ENCODE assay signal across 25 mouse cellular contexts in the genomic region with DNA sequence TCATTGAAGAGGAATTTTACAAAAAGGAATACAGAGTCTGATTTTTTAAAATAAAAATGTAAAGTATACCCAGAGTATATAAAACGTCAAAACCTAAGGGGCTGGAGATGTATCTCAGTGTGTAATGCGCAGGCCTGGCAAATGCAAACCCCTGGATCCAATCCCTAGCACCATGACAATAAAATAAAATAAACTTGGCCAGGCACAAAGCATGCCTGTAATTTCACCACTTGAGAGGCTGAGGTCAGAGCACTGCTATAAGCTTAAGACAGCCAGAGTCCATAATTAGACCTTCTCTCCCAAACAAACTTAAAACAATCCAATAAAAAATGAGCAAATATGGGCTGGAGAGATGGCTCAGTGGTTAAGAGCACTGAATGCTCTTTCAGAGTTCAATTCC. TPM values are rescaled to one million over a fixed set of nuclear protein-coding genes. Genes with fewer than 3 reads are reported as not detected.
"Had no signal": no experiment of that assay in that cellular context is flagged by ENCODE, and none has a peak within 500 bp of the region (broad histone marks: within the 10 kb centered on the region; RNA-seq: fewer than 3 reads in every experiment).

No protein-coding gene starts in this region.

- DNase-seq: retina, postnatal 1 day; right cerebral cortex, adult 18-20 months; right cerebral cortex, postnatal 14 days; right cerebral cortex, postnatal 25 days; right cerebral cortex, postnatal 4 days; spleen, adult 18-20 months; thymus, adult 18-20 months; thymus, adult 2 months; thymus, postnatal 14 days; thymus, postnatal 25 days; thymus, postnatal 36 days; thymus, postnatal 4 days had no signal

- H3K9ac ChIP-seq: neural tube, embryonic 13.5 days; neural tube, embryonic 15.5 days; stomach, embryonic 15.5 days had no signal

- H3K27me3 ChIP-seq: neural tube, embryonic 13.5 days; neural tube, embryonic 15.5 days; stomach, embryonic 15.5 days had no signal

- H3K4me3 ChIP-seq: neural tube, embryonic 13.5 days; neural tube, embryonic 15.5 days; stomach, embryonic 15.5 days had no signal

- H3K36me3 ChIP-seq: stomach, embryonic 15.5 days had no signal

- H3K9me3 ChIP-seq: neural tube, embryonic 13.5 days; neural tube, embryonic 15.5 days; stomach, embryonic 15.5 days had no signal

- H3K4me1 ChIP-seq: neural tube, embryonic 13.5 days; neural tube, embryonic 15.5 days; stomach, embryonic 15.5 days had no signal

- H3K4me2 ChIP-seq: neural tube, embryonic 13.5 days; neural tube, embryonic 15.5 days; stomach, embryonic 15.5 days had no signal

- H3K27ac ChIP-seq: neural tube, embryonic 13.5 days; neural tube, embryonic 15.5 days; stomach, embryonic 15.5 days; stomach, postnatal 0 days had no signal

RNA-seq across cellular contexts. Expression of gene Gm11027, which starts 52.1 kb away (rescaled TPM):
- total RNA-seq: neutrophil, adult 5-6 weeks had no signal
- polyA plus RNA-seq: neural tube, embryonic 13.5 days; neural tube, embryonic 14.5 days; neural tube, embryonic 15.5 days; small intestine, adult 2 months; spleen, adult 2 months; stomach, embryonic 14.5 days; stomach, embryonic 15.5 days; stomach, embryonic 16.5 days; stomach, postnatal 0 days; testis, adult 2 months; thymus, adult 2 months; thymus, postnatal 0 days; urinary bladder, adult 2 months had no signal
